Mouse (Mus musculus) forebrain, postnatal 0 days (tissue): ENCODE data around the gene 4930467E23Rik. TPM values are rescaled to one million over a fixed set of nuclear protein-coding genes. Genes with fewer than 3 reads are reported as not detected.
"Not testable (repeated sequence)": the region's sequence is repeated elsewhere in the genome, so short reads cannot be mapped to it uniquely, and the experiment has no call there.

Experiments
- ATAC-seq: fragments of 200-750 bp; cut with Nextera tagmentation; 2 replicates; pipeline ENCODE4 v1.8.0; 2017; ENCODE audit warnings: mild to moderate bottlenecking, moderate library complexity
- DNase-seq: peaks from one replicate; pipeline ENCODE4 v3.0.0-alpha.2; 2015
- H3K27ac ChIP-seq: fragments of 300-500 bp; sonication (generic); 2 replicates; pipeline ENCODE4 v1.5.1; 2014; ENCODE audit warnings: low read depth, mild to moderate bottlenecking, antibody characterized with exemption, low read length, moderate library complexity, mixed read lengths
- H3K27me3 ChIP-seq: fragments of 300-500 bp; sonication (generic); 2 replicates; pipeline ENCODE4 v1.6.1; 2014; ENCODE audit warnings: mild to moderate bottlenecking, low read length, mixed read lengths; ENCODE audit not compliant: insufficient read depth
- H3K36me3 ChIP-seq: fragments of 300-500 bp; sonication (generic); 2 replicates; pipeline ENCODE4 v1.6.1; 2014; ENCODE audit warnings: mild to moderate bottlenecking, moderate library complexity; ENCODE audit not compliant: insufficient read depth
- H3K4me1 ChIP-seq: fragments of 300-500 bp; sonication (generic); 2 replicates; pipeline ENCODE4 v1.6.1; 2014; ENCODE audit warnings: antibody characterized with exemption; ENCODE audit not compliant: insufficient read depth
- H3K4me2 ChIP-seq: fragments of 300-500 bp; sonication (generic); 2 replicates; pipeline ENCODE4 v1.6.1; 2014; ENCODE audit warnings: low read depth, mild to moderate bottlenecking, moderate library complexity
- H3K4me3 ChIP-seq: fragments of 300-500 bp; sonication (generic); 2 replicates; pipeline ENCODE4 v1.5.1; 2014; ENCODE audit warnings: low read depth, low read length, mixed read lengths
- H3K9ac ChIP-seq: fragments of 300-500 bp; sonication (generic); 2 replicates; pipeline ENCODE4 v1.6.1; 2014; ENCODE audit warnings: mild to moderate bottlenecking
- H3K9me3 ChIP-seq: fragments of 300-500 bp; sonication (generic); 2 replicates; pipeline ENCODE4 v1.6.1; 2016; ENCODE audit warnings: low read length
- CTCF ChIP-seq: sonication (generic); IDR thresholded peaks from 2 replicates; pipeline ENCODE4 v1.5.1; 2016; ENCODE audit warnings: antibody characterized with exemption, control low read depth, low read depth
- whole genome bisulfite sequencing: fragments of 180-500 bp; shearing (Covaris S2); extraction: QIAGEN DNeasy Blood & Tissue Kit; methylation state at CpG from one replicate; pipeline ENCODE4 v1.1.7; 2014; 5-methylcytosine and 5-hydroxymethylcytosine counted together
- polyA plus RNA-seq: library from polyadenylated mRNA; unstranded; fragments of >200 nt; fragmentation: Nextera tagmentation; extraction: Ambion mirVana; gene quantifications from 2 replicates; pipeline ENCODE4 v1.2.1, GENCODE M21; 2015
- total RNA-seq: library from RNA; depleted of rRNA; stranded (reverse); fragments of >200 nt; gene quantifications from 2 replicates; pipeline ENCODE4 v1.2.3, GENCODE M21; 2014

Gene 4930467E23Rik
- total and polyA plus RNA-seq, 2 experiments from 2014 or later = not detected

DNA sequence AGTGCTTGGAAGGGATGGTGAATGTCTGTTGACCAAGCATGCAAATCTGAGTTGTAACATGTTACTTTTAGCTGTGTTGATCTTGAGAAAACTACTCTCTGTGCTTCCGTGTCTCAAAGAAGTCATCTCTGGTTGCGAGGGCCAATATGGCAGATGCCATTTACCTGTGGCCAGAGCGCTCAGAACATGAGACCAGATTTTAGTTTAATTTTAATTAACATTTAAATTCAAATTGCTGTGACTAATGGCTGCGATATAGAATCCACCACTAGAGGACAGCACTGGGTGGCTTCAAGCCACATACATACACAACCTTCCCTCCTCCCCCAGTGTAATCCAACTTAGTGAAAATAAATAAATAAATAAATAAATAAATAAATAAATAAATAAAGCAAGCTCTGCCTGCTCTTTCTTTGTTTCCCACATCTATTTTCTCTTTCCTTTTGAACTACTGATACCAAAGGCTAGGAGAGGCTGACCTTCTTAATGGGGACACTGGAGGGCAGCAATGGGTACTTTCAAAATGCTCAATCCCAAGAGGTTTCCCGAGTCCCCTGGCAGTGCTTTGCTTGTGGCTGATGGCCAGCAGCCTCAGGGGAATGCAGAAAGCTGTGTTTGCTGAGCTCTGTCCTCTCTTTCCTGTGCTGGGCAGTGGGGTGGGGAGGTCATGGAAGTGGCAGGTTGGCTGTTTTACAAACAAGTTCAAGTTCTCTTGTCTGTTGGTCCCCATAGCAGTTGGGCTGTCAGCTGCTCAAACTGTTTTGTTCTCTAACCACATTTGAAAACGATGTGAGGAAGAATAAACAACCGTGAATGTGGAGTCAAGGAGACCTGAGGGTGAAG is 22.2 kb upstream of the 4930467E23Rik start:
- peak; percentile 49 for TF ChIP-seq CTCF
- H3K9me3 ChIP-seq, H3K4me2 ChIP-seq, H3K36me3 ChIP-seq, H3K27me3 ChIP-seq, H3K9ac ChIP-seq, H3K4me1 ChIP-seq, H3K4me3 ChIP-seq, H3K27ac ChIP-seq: not testable (repeated sequence)
- WGBS = 68% methylated on average over 7 of the region's 7 CpGs
- ATAC-seq = peak; percentile 53
- peak; percentile 67 for DNase-seq

DNA sequence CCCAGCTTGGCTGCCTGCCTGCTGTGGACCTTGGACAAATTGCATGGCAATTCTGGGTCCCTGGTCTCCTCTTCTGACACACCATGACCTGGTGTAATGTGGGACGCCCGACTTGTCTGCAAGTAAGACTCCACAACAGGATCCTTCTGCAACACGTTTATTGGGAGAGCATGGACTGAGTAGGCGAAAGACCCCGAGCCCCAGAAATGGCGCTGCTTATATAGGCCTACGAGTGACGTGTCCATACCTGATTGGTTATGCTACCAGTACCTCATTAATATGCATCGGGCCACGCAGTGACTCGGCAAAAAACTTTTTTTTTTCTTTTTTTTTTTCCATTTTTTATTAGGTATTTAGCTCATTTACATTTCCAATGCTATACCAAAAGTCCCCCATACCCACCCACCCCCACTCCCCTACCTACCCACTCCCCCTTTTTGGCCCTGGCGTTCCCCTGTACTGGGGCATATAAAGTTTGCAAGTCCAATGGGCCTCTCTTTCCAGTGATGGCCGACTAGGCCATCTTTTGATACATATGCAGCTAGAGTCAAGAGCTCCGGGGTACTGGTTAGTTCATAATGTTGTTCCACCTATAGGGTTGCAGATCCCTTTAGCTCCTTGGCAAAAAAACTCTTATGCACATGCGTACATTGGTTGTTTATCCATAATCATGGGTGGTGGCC is 21.5 kb upstream of the 4930467E23Rik start:
- H3K4me3 ChIP-seq, H3K9me3 ChIP-seq, H3K9ac ChIP-seq, H3K27me3 ChIP-seq, ATAC-seq, H3K36me3 ChIP-seq, H3K27ac ChIP-seq, H3K4me2 ChIP-seq, DNase-seq, H3K4me1 ChIP-seq: not testable (repeated sequence)
- 83% methylated on average over 13 of the region's 15 CpGs for WGBS

DNA sequence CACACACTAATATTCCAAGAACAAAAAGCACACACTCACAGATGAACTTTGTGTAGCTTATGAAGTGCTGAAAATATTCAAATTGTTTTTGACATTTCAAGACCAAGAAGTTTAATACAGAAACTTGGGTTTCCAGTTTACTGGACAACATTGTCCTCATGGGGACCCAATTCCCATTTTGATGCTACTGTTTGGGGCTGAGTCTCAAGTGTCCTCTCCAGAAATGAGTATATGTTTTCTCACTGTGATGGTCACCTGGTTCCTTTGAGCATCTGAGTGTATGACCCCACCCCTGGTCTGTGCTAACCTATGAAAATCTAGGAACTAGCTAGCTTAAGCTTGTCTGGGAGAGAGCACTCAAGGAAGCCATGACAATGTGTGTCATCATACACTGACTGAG is 20.4 kb upstream of the 4930467E23Rik start:
- H3K9ac ChIP-seq, H3K27ac ChIP-seq, H3K4me2 ChIP-seq, H3K9me3 ChIP-seq, ATAC-seq, H3K36me3 ChIP-seq, H3K4me3 ChIP-seq, H3K27me3 ChIP-seq, H3K4me1 ChIP-seq, DNase-seq: not testable (repeated sequence)

DNA sequence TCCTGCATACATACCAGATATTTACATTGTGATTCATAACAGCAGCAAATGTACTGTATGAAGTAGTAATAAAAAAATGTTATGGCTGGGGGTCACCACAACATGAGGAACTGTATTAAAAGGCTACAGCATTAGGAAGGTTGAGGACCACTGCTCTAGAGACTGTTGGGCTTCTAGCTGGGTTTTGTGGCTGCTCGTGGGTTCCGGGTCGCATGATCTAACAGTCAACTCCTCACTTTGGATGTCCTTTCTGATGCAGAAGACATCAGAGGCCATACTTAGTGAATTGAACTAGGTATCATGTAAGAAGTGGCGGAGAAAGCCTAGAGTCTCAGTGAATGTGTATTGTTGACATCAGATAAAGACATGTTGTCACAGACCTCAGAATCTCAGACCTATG is 19.9 kb upstream of the 4930467E23Rik start:
- not testable (repeated sequence) for H3K4me2 ChIP-seq, DNase-seq

DNA sequence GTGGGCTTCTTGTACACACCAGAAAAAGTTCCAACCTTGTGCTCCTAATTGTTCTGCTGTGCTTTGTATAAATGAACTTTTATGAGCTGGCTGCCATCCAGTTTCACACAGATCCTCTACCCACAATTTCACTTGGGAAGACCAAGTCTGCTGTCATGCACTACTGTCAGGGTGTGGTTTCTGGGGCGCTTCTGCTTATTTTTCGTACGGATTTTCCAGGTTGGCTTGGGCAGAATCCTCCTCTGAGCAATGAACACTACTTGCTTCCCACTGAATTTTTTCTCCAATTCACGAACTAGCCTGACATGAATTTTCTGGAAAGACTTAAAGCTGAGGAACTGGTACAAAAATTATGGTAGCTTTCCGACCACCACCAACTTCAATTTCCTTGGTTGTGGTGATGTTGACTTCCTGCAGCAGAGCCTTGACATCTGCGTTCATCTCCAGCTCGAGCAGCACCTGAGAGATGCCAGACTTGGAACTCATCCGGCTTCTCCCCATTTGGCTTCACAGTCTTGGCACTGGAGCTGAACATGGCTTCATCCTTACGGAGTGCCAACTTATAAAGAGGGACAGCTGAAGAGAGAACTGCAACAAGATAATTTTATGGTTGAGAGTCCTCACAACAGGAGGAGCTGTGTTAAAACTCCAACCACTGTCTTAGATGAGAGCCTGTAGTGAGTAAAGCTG is 18.1 kb upstream of the 4930467E23Rik start:
- H3K4me2 ChIP-seq, H3K36me3 ChIP-seq, H3K4me3 ChIP-seq, H3K9ac ChIP-seq, H3K27me3 ChIP-seq, DNase-seq, H3K27ac ChIP-seq, H3K9me3 ChIP-seq, H3K4me1 ChIP-seq: not testable (repeated sequence)
- peak; percentile 43; the same call in 1 of the 2 replicates for ATAC-seq
- WGBS = 83% methylated on average over 5 of the region's 9 CpGs

More for the DNA sequence above, 19.9 kb upstream of the 4930467E23Rik start:
- not testable (repeated sequence) for H3K27me3 ChIP-seq, H3K9ac ChIP-seq, H3K9me3 ChIP-seq, H3K4me3 ChIP-seq, H3K4me1 ChIP-seq, H3K36me3 ChIP-seq, ATAC-seq, H3K27ac ChIP-seq
- 88% methylated on average over 4 of the region's 4 CpGs for WGBS

DNA sequence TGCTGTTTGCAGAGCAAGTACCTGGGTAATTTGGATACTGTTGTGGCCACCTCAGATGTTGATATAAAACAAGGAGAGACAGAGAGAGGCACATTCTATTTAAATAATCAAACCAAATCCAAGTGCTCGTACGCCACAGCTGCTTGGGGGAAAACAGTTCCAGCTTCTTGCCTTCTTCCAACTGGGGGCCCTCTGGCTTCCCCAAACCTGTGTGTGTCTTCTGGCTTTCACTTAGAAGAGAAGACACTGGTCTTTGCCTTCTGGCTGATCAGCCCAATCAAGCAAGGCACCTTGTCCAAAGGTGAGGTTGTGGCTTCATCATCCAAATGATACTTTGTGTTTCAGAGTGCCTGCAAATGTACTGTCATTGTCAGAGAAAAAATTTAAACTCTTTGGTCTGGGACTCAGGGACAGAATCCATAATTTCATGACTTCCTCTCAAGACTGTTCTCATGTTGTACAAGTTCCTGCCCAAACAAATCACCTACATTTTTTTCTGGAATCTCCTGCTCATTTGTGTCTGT is 17.1 kb upstream of the 4930467E23Rik start:
- not testable (repeated sequence) for H3K9me3 ChIP-seq, H3K4me1 ChIP-seq, H3K27me3 ChIP-seq, H3K27ac ChIP-seq, H3K9ac ChIP-seq, ATAC-seq, H3K4me3 ChIP-seq, H3K36me3 ChIP-seq, H3K4me2 ChIP-seq, DNase-seq
- 100% methylated on average over 2 of the region's 2 CpGs for WGBS

DNA sequence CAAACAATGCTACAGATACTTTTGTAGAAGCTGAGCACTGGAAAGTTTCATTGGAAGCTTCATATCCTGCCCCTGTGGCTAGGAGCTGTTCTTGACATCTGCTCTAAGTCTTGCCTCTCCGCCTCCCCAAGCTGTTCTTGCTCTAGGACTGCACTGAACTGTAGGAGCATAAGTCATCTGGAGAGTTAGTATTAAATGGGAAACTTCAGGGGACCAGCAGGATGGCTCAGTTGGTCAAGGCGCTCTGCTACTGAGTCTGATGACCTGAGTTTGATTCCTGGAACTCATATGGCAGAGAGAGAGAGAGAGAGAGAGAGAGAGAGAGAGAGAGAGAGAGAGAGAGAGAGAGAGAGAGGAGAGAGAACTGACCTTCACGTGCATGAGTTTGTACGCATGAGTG is 16.6 kb upstream of the 4930467E23Rik start:
- not testable (repeated sequence) for ATAC-seq, H3K36me3 ChIP-seq, H3K9me3 ChIP-seq, H3K4me1 ChIP-seq, H3K27ac ChIP-seq, H3K4me3 ChIP-seq, H3K4me2 ChIP-seq, H3K9ac ChIP-seq, H3K27me3 ChIP-seq, DNase-seq
- WGBS = 72% methylated on average over 4 of the region's 4 CpGs

DNA sequence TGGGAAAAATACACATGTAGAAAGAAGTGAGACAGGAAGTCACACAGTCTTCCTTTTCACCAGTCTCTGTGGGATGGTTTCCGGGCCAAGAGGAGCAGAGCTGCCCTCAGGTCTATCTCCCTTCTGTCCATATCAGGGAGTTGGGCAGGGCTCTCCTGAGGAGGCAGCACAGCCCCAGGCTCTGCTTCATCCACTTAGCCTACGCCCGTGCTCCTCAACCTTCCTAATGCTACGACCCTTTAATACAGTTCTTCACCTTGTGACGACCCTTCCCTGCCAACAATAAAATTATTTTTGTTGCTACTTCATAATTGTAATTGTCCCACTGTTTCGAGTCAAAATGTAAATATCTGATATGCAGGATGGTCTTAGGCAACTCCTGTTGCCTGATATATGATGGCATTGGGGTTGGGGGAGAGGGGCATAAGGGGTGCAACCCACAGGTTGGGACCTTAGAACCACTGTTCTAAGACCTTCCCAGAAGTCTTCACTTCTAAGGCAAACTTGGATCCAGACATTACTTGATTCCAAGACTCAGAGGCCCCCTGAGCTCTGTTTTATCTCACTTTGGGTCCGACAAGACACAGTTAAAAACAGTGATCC is 16.0 kb upstream of the 4930467E23Rik start:
- DNase-seq, H3K4me3 ChIP-seq, H3K4me2 ChIP-seq, H3K4me1 ChIP-seq, H3K36me3 ChIP-seq, H3K27ac ChIP-seq, ATAC-seq, H3K27me3 ChIP-seq, H3K9me3 ChIP-seq, H3K9ac ChIP-seq: not testable (repeated sequence)
- WGBS = 81% methylated on average over 7 of the region's 7 CpGs

DNA sequence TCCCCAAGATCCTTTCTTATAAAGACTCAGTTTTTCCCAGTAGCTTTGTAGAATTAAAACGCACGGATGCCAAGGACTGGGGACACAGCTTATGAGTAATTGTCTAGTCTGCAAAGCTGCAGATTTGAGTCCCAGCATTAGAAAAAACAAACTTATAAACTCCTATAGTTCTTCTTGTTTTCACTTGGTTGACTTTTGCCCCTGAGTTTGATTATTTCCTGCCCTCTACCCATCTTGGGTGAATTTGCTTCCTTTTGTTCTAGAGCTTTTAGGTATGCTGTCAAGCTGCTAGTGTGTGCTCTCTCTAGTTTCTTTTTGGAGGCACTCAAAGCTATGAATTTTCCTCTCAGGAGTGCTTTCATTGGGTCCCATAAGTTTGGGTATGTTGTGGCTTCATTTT is 14.9 kb upstream of the 4930467E23Rik start:
- H3K27me3 ChIP-seq, H3K9me3 ChIP-seq, H3K36me3 ChIP-seq, H3K4me3 ChIP-seq, H3K27ac ChIP-seq, H3K9ac ChIP-seq, H3K4me1 ChIP-seq, ATAC-seq, DNase-seq, H3K4me2 ChIP-seq: not testable (repeated sequence)
- WGBS = 88% methylated on average over 2 of the region's 2 CpGs
